Mouse (Mus musculus): Measurements from ENCODE around the gene Specc1. TPM values are rescaled to one million over a fixed set of nuclear protein-coding genes. Genes with fewer than 3 reads are reported as not detected.
"Not testable (repeated sequence)": the region's sequence is repeated elsewhere in the genome, so short reads cannot be mapped to it uniquely, and the experiment has no call there.

Specc1 gene
- total and polyA plus RNA-seq, 2 experiments from 2014 or later: 10.6 to 20.5 TPM

DNA sequence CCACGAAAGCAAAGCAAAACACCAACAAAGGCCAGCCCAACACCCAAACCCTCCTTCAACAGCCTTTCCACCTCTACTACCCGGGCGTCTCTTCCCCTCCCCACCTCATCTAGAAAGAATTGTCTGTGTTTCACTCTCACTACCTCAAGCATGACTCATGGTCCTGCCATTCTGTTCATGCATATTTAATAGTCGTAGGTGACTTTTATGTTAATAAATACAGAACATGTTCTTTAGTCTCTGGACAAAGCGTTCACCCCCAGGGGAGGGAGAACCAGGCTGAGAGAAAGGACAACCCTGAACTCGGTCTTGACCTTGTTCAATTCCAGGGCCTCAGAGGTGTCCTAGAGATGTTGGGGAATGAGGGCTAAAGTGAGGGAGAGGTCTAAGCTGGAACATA lies 1.4 kb upstream of the Specc1 start:
- Histone ChIP-seq H3K9me3 (ENCODE audit: low read length) (no peaks in the 10 kb centered on the region), H3K27ac (ENCODE audit: low read depth, low read length) (no peak overlapping the region), H3K4me2 (ENCODE audit: low read depth) (no peak overlapping the region), H3K27me3 (ENCODE audit: insufficient read depth, low read length) (no peaks in the 10 kb centered on the region; the same call in none of the 2 replicates), H3K36me3 (ENCODE audit: insufficient read depth) (no peaks in the 10 kb centered on the region), H3K4me1 (ENCODE audit: insufficient read depth) (no peaks in the 10 kb centered on the region), H3K9ac (no peak overlapping the region), H3K4me3 (ENCODE audit: low read depth, low read length) (no peak overlapping the region)
- TF ChIP-seq CTCF (IDR thresholded peaks at IDR 0.05; ENCODE audit: low read depth): no peak
- DNase-seq: no peak
- ATAC-seq: no peak
- WGBS: 83% methylated on average over 6 of the region's 6 CpGs

DNA sequence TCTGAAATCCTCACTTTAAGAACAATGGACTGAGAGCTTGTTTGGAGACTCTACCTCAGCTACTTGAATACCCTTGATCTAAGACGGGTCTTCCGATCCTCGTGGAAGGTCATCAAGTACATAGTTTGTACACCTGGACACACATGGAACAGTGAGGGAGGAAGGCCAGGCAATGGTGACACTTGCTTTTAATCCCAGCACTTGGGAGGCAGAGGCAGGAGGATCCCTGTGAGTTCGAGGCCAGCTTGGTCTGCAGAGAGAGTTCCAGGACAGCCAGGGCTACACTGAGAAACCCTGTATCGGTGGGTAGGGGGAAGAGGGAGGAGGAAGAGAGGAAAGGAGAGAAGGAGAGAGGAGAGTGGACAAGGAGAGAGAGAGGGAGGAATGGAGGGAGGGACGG lies 612 bp upstream of the Specc1 start:
- no peak for TF ChIP-seq CTCF (IDR thresholded peaks at IDR 0.05; ENCODE audit: low read depth)
- Histone ChIP-seq H3K27ac (ENCODE audit: low read depth, low read length) (no peak overlapping the region), H3K9ac (no peak overlapping the region), H3K4me2 (ENCODE audit: low read depth) (0 out of 2 replicates have a peak overlapping the region, but pooled peaks have one; percentile 100), H3K9me3 (ENCODE audit: low read length) (no peaks in the 10 kb centered on the region), H3K36me3 (ENCODE audit: insufficient read depth) (no peaks in the 10 kb centered on the region), H3K4me1 (ENCODE audit: insufficient read depth) (no peaks in the 10 kb centered on the region), H3K4me3 (ENCODE audit: low read depth, low read length) (no peak overlapping the region), H3K27me3 (ENCODE audit: insufficient read depth, low read length) (no peaks in the 10 kb centered on the region; the same call in none of the 2 replicates)
- no peak for DNase-seq
- WGBS: 85% methylated on average over 6 of the region's 6 CpGs
- no peak for ATAC-seq

DNA sequence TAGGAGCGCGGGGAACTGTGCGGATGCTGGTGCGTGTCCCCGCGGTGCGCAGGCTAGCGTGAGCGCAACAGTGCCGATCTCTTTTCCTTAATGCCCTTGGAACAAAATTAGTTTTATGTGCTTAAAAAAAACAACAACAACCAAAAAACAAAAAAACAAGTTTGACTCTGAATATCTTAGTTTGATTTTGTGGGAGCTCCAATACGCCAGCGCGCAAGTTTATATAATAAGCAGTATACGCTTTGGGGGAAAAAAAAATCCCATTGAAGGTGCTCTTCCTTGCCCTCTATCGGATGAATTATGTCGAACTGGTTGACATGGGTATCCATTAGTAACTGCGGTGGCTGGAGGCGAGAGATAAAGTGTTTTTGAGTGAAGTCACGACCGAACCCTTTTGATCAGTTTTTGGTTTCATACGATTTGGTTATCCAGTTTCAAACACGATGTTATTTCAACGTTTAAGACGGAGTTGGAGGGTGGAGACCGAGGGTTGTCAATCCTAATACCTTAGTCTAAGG lies 792 bp downstream of the Specc1 start:
- Histone ChIP-seq H3K9ac (peak overlapping the region; percentile 64), H3K27me3 (ENCODE audit: insufficient read depth, low read length) (no peaks in the 10 kb centered on the region; the same call in none of the 2 replicates), H3K36me3 (ENCODE audit: insufficient read depth) (no peaks in the 10 kb centered on the region), H3K27ac (ENCODE audit: low read depth, low read length) (no peak overlapping the region), H3K4me3 (ENCODE audit: low read depth, low read length) (peak overlapping the region; percentile 72), H3K9me3 (ENCODE audit: low read length) (no peaks in the 10 kb centered on the region), H3K4me2 (ENCODE audit: low read depth) (peak overlapping the region; percentile 100), H3K4me1 (ENCODE audit: insufficient read depth) (no peaks in the 10 kb centered on the region)
- peak; percentile 52 for DNase-seq
- WGBS: 3% methylated on average over 25 of the region's 25 CpGs
- peak; percentile 73 for ATAC-seq
- TF ChIP-seq CTCF (IDR thresholded peaks at IDR 0.05; ENCODE audit: low read depth): peak; percentile 63

DNA sequence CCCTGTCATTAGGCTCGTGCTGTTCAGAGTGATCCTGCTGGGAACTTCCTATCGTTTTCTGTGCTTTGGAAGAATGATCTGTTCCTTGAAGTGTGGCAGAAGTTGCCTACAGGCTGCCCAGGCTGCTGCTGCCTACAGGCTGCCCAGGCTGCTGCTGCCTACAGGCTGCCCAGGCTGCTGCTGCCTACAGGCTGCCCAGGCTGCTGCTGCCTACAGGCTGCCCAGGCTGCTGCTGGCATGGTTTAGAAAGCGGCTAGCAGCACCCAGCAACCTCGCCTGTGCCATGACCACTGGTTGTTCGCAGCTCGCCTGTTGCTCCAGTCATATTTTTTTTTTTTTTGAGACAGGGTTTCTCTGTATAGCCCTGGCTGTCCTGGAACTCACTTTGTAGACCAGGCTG lies 2.1 kb downstream of the Specc1 start:
- DNase-seq; H3K36me3 ChIP-seq (ENCODE audit: insufficient read depth); H3K27me3 ChIP-seq (ENCODE audit: insufficient read depth, low read length); H3K27ac ChIP-seq (ENCODE audit: low read depth, low read length); ATAC-seq; H3K4me2 ChIP-seq (ENCODE audit: low read depth); H3K9ac ChIP-seq; H3K4me3 ChIP-seq (ENCODE audit: low read depth, low read length); H3K9me3 ChIP-seq (ENCODE audit: low read length); H3K4me1 ChIP-seq (ENCODE audit: insufficient read depth): not testable (repeated sequence)
- 59% methylated on average over 6 of the region's 6 CpGs for WGBS

DNA sequence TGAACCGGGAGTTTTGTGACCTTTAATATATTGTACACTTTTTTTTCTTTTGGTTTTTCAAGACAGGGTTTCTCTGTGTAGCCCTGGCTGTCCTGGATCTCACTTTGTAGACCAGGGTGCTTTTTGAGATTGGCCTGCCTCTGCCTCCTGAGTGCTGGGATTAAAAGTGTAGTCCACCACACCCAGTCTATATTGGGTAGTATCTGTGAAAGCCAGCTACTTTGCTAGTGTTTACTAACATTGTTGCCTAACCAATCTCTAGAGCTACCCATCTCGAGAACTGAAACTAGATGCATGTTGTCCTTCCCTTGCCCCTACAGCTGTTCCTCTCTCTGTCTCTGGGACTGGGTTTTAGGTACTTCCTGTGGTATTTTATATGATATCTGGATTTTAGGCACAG lies 3.5 kb downstream of the Specc1 start:
- H3K4me1 ChIP-seq (ENCODE audit: insufficient read depth): no peaks in the 10 kb centered on the region
- no peak overlapping the region for H3K4me2 ChIP-seq (ENCODE audit: low read depth)
- WGBS: 78% methylated on average over 2 of the region's 2 CpGs
- H3K9ac ChIP-seq: no peak overlapping the region
- H3K36me3 ChIP-seq (ENCODE audit: insufficient read depth): no peaks in the 10 kb centered on the region
- no peaks in the 10 kb centered on the region; the same call in none of the 2 replicates for H3K27me3 ChIP-seq (ENCODE audit: insufficient read depth, low read length)
- H3K9me3 ChIP-seq (ENCODE audit: low read length): no peaks in the 10 kb centered on the region
- no peak for DNase-seq
- no peak for ATAC-seq
- TF ChIP-seq CTCF (IDR thresholded peaks at IDR 0.05; ENCODE audit: low read depth): no peak
- no peak overlapping the region for H3K27ac ChIP-seq (ENCODE audit: low read depth, low read length)
- H3K4me3 ChIP-seq (ENCODE audit: low read depth, low read length): no peak overlapping the region

DNA sequence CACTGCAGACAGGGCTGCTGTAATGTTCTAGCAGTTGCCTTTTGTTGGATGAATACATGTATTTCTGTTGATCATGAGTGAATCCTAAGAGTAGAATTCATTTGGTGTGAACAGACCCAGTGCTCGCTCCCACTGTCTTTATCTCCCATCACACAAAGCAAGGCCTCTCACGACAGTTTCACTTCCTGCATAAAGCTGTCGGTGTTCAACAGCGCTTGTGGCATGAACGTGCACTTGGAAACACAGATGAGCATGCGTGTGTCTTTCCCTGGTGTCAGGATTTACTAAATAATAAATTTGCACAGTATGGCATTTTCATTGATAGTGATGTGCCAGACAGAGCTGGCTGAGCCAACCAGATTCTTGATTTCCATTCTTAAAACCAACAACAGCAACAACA lies 6.1 kb downstream of the Specc1 start:
- H3K4me3 ChIP-seq (ENCODE audit: low read depth, low read length): no peak overlapping the region
- H3K4me2 ChIP-seq (ENCODE audit: low read depth): no peak overlapping the region
- ATAC-seq: no peak
- H3K36me3 ChIP-seq (ENCODE audit: insufficient read depth): no peaks in the 10 kb centered on the region
- H3K27me3 ChIP-seq (ENCODE audit: insufficient read depth, low read length): no peaks in the 10 kb centered on the region; the same call in none of the 2 replicates
- DNase-seq: no peak
- H3K9ac ChIP-seq: no peak overlapping the region
- H3K4me1 ChIP-seq (ENCODE audit: insufficient read depth): no peaks in the 10 kb centered on the region
- H3K9me3 ChIP-seq (ENCODE audit: low read length): no peaks in the 10 kb centered on the region
- no peak for TF ChIP-seq CTCF (IDR thresholded peaks at IDR 0.05; ENCODE audit: low read depth)
- 77% methylated on average over 6 of the region's 6 CpGs for WGBS
- H3K27ac ChIP-seq (ENCODE audit: low read depth, low read length): no peak overlapping the region

DNA sequence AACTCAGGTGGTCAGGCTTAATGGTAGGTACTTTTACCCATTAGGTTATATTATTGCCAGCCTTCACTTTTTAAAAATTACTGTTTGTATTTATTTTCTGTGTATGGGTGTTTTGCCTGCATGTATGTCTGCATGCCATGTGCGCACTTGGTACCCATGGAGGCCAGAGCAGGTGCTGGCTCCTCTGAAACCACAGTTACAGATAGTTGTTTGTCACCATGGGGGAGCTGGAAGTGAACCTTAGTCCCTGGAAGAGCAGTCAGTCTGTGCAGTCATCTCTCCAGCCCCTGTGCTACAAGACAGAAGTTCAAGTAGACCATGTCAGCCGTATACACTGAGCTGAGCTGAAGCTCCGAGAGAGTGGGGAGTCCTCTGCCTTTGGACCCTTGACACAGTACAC lies 6.6 kb downstream of the Specc1 start:
- 85% methylated on average over 3 of the region's 3 CpGs for WGBS
- no peak for DNase-seq

More for the DNA sequence above, 6.6 kb downstream of the Specc1 start:
- Histone ChIP-seq H3K36me3 (ENCODE audit: insufficient read depth) (no peaks in the 10 kb centered on the region), H3K4me2 (ENCODE audit: low read depth) (no peak overlapping the region), H3K9ac (no peak overlapping the region), H3K4me3 (ENCODE audit: low read depth, low read length) (no peak overlapping the region), H3K27me3 (ENCODE audit: insufficient read depth, low read length) (no peaks in the 10 kb centered on the region; the same call in none of the 2 replicates), H3K4me1 (ENCODE audit: insufficient read depth) (no peaks in the 10 kb centered on the region), H3K9me3 (ENCODE audit: low read length) (no peaks in the 10 kb centered on the region), H3K27ac (ENCODE audit: low read depth, low read length) (no peak overlapping the region)
- no peak for ATAC-seq
- no peak for TF ChIP-seq CTCF (IDR thresholded peaks at IDR 0.05; ENCODE audit: low read depth)

Data from forebrain, postnatal 0 days (tissue).